Mouse (Mus musculus) stomach, postnatal 0 days (tissue): Measurements from ENCODE around the gene Tox2.

Experiments
- CTCF ChIP-seq: IDR thresholded peaks from 2 replicates; pipeline ENCODE4 v1.5.1; 2016; ENCODE audit warnings: antibody characterized with exemption, low read depth, mild to moderate bottlenecking, moderate library complexity
- EP300 ChIP-seq: optimal IDR thresholded peaks from 2 replicates; pipeline ENCODE3; 2016; ENCODE audit warnings: antibody characterized with exemption

- no peak for TF ChIP-seq CTCF
- no peak for TF ChIP-seq EP300
These were observed 77.9 kb downstream of the Tox2 start for GRCm38 (mm10) chr2:163280636-163281322.
